Mouse (Mus musculus) hindbrain, postnatal 0 days (tissue): ENCODE data around the gene Plcxd3. TPM values are rescaled to one million over a fixed set of nuclear protein-coding genes. Genes with fewer than 3 reads are reported as not detected.

ENCODE experiments used
- ATAC-seq: fragments of 200-750 bp; cut with Nextera tagmentation; 2 replicates; pipeline ENCODE4 v1.8.0; 2017; ENCODE audit warnings: mild to moderate bottlenecking, moderate TSS enrichment, moderate library complexity
- DNase-seq: peaks from one replicate; pipeline ENCODE4 v3.0.0-alpha.2; 2015; ENCODE audit warnings: low spot score
- H3K27ac ChIP-seq: fragments of 300-500 bp; sonication (generic); 2 replicates; pipeline ENCODE4 v1.5.1; 2014; ENCODE audit warnings: mild to moderate bottlenecking
- H3K27me3 ChIP-seq: fragments of 300-500 bp; sonication (generic); 2 replicates; pipeline ENCODE4 v1.6.1; 2014; ENCODE audit warnings: low read length, mixed read lengths; ENCODE audit not compliant: insufficient read depth
- H3K36me3 ChIP-seq: fragments of 300-500 bp; sonication (generic); 2 replicates; pipeline ENCODE4 v1.6.1; 2014; ENCODE audit warnings: low read length, mixed read lengths; ENCODE audit not compliant: insufficient read depth
- H3K4me1 ChIP-seq: fragments of 300-500 bp; sonication (generic); 2 replicates; pipeline ENCODE4 v1.6.1; 2014; ENCODE audit warnings: antibody characterized with exemption, low read length, mixed read lengths; ENCODE audit not compliant: insufficient read depth
- H3K4me2 ChIP-seq: fragments of 300-500 bp; sonication (generic); 2 replicates; pipeline ENCODE4 v1.6.1; 2014; ENCODE audit warnings: low read depth, mild to moderate bottlenecking, low read length, moderate library complexity, mixed read lengths
- H3K4me3 ChIP-seq: fragments of 300-500 bp; sonication (generic); 2 replicates; pipeline ENCODE4 v1.5.1; 2014; ENCODE audit warnings: low read length
- H3K9ac ChIP-seq: fragments of 300-500 bp; sonication (generic); replicated peaks from 2 replicates; pipeline ENCODE4 v1.6.1; 2014; ENCODE audit warnings: mild to moderate bottlenecking, low read length, moderate library complexity, mixed read lengths
- H3K9me3 ChIP-seq: fragments of 300-500 bp; sonication (generic); 2 replicates; pipeline ENCODE4 v1.6.1; 2016; ENCODE audit warnings: low read length, mixed read lengths
- CTCF ChIP-seq: IDR thresholded peaks from 2 replicates; pipeline ENCODE4 v1.5.1; 2016; ENCODE audit warnings: antibody characterized with exemption, control low read depth, low read depth
- WGBS: fragments of 180-500 bp; shearing (Covaris S2); extraction: QIAGEN DNeasy Blood & Tissue Kit; methylation state at CpG from one replicate; pipeline ENCODE4 v1.1.7; 2014; 5-methylcytosine and 5-hydroxymethylcytosine counted together
- polyA plus RNA-seq: library from polyadenylated mRNA; unstranded; fragments of >200 nt; fragmentation: Nextera tagmentation; extraction: Ambion mirVana; gene quantifications from 2 replicates; pipeline ENCODE4 v1.2.1, GENCODE M21; 2015
- total RNA-seq: library from RNA; depleted of rRNA; stranded (reverse); fragments of >200 nt; gene quantifications from 2 replicates; pipeline ENCODE4 v1.2.3, GENCODE M21; 2014

Plcxd3 gene
- total and polyA plus RNA-seq, 2 experiments from 2014 or later: 56.7 to 89.4 TPM

DNA sequence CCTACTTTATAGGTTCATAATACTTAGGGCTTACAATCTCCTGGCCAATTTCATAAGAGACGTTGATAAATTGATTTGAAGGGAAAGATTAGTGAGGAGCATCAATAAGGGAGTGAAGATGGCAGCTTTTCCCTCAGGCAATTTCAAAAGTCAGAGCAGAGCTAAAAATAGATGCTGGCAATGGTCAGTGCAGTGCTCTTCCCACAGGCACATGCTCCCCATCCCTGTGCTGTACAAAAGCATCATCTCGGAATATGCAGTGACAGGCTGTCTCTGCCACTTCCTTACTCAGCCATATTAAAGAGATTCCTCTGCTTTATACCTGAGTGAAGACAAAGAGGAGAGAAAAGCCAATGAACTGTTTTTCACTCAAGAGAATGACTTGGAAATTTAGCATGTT, 36.0 kb downstream of the Plcxd3 start:
- no peaks in the 10 kb centered on the region for H3K4me1 ChIP-seq

DNA sequence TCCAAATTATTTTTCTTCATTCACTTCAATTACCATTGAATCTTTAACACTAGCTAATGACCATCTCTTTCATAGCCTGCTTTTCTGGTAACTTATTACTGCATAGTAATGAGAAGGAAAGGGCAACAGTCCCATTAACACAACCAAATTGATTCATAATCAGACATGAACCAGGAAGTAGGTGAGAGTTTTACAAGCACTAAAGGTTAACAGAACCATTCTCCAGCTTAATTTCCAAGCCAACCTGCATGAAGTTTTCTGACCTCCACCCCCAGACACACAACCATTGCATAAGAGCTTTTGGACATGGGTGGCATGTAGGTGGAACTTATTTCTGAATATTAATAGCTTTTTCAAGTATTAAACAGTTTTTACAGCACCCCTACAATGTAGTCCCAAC, 64.8 kb downstream of the Plcxd3 start:
- Histone ChIP-seq H3K9ac (no peak overlapping the region), H3K4me2 (no peak overlapping the region), H3K36me3 (no peaks in the 10 kb centered on the region), H3K4me1 (no peaks in the 10 kb centered on the region), H3K4me3 (no peak overlapping the region), H3K9me3 (no peaks in the 10 kb centered on the region), H3K27ac (no peak overlapping the region), H3K27me3 (no peaks in the 10 kb centered on the region)
- no peak for ATAC-seq
- no peak for TF ChIP-seq CTCF
- DNase-seq: no peak

More for the DNA sequence above, 36.0 kb downstream of the Plcxd3 start:
- no peak for TF ChIP-seq CTCF
- H3K4me3 ChIP-seq: no peak overlapping the region
- no peak overlapping the region for H3K9ac ChIP-seq
- H3K4me2 ChIP-seq: no peak overlapping the region
- H3K36me3 ChIP-seq: no peaks in the 10 kb centered on the region
- DNase-seq (peak; percentile 33), ATAC-seq (no peak)
- no peaks in the 10 kb centered on the region for H3K9me3 ChIP-seq
- 64% methylated on average over 2 of the region's 2 CpGs for WGBS
- no peak overlapping the region; the same call in 1 of the 2 replicates for H3K27ac ChIP-seq
- no peaks in the 10 kb centered on the region for H3K27me3 ChIP-seq

- DNase-seq (no peak), ATAC-seq (no peak)
- Histone ChIP-seq H3K4me1 (no peaks in the 10 kb centered on the region), H3K36me3 (no peaks in the 10 kb centered on the region), H3K9ac (no peak overlapping the region), H3K4me3 (no peak overlapping the region), H3K9me3 (no peaks in the 10 kb centered on the region), H3K27ac (no peak overlapping the region), H3K4me2 (no peak overlapping the region), H3K27me3 (no peaks in the 10 kb centered on the region)
- WGBS: 83% methylated on average over 3 of the region's 3 CpGs
- no peak for TF ChIP-seq CTCF
Measured at GRCm38 (mm10) chr15:4496182-4496581, 120.9 kb downstream of the Plcxd3 start.

DNA sequence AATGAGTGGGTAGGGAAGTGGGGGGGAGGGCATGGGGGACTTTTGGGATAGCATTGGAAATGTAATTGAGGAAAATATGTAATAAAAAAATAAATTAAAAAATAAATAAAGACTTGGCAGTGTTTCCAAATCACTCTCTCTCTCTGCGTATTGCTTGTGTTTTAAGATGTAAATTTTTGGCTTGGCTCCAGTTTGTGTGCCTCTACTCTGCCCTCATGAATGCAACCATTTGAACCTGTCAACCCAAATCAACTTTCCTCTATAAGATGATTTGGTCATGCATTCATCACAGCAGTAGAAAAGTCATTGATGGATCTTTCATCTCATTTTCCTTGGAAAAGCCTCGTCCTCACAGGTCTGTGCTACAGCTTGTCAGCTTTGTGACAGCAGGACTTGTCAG, 121.7 kb downstream of the Plcxd3 start:
- peak; percentile 40 for DNase-seq
- ATAC-seq: no peak
- TF ChIP-seq CTCF: no peak

DNA sequence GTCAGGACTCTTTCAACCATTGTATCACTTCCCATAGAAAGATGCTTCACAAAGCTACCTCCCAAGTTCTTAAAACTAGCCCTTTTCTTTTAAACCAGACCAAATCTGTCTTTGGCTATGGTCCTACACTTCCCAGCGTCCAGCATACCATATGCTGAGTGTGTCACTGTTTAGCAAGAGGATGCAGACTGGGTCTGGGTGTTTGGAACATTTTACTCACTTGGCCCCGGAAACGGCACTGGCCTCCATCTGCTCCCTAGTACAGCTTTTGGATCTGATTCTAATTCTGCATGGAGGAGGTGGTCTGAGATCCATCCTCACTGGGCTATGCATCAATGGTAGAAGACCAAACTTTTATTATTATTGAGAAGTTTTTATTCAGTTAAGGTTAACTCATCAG, 122.7 kb downstream of the Plcxd3 start:
- TF ChIP-seq CTCF: no peak
- H3K36me3 ChIP-seq: no peaks in the 10 kb centered on the region
- H3K27ac ChIP-seq: no peak overlapping the region
- no peaks in the 10 kb centered on the region for H3K9me3 ChIP-seq
- H3K4me2 ChIP-seq: no peak overlapping the region
- no peaks in the 10 kb centered on the region for H3K4me1 ChIP-seq
- H3K9ac ChIP-seq: no peak overlapping the region
- no peak overlapping the region for H3K4me3 ChIP-seq
- ATAC-seq (peak; percentile 56; the same call in 1 of the 2 replicates), DNase-seq (peak; percentile 21)
- H3K27me3 ChIP-seq: no peaks in the 10 kb centered on the region
- WGBS: 64% methylated on average over 3 of the region's 3 CpGs

More for the DNA sequence above, 121.7 kb downstream of the Plcxd3 start:
- Histone ChIP-seq H3K4me2 (no peak overlapping the region), H3K4me3 (no peak overlapping the region), H3K27ac (no peak overlapping the region), H3K9ac (no peak overlapping the region), H3K27me3 (no peaks in the 10 kb centered on the region), H3K36me3 (no peaks in the 10 kb centered on the region), H3K9me3 (no peaks in the 10 kb centered on the region), H3K4me1 (no peaks in the 10 kb centered on the region)
- WGBS: 48% methylated on average over 2 of the region's 2 CpGs

GRCm38 (mm10) chr15:4503366-4503765, 128.1 kb downstream of the Plcxd3 start:
- WGBS: 90% methylated on average over 3 of the region's 3 CpGs
- no peak overlapping the region for H3K27ac ChIP-seq
- DNase-seq (no peak), ATAC-seq (no peak)
- no peak for TF ChIP-seq CTCF
- no peak overlapping the region for H3K4me2 ChIP-seq
- no peak overlapping the region for H3K9ac ChIP-seq
- no peaks in the 10 kb centered on the region for H3K9me3 ChIP-seq
- H3K36me3 ChIP-seq: no peaks in the 10 kb centered on the region
- no peaks in the 10 kb centered on the region for H3K4me1 ChIP-seq
- H3K4me3 ChIP-seq: no peak overlapping the region
- H3K27me3 ChIP-seq: no peaks in the 10 kb centered on the region

- no peak overlapping the region for H3K9ac ChIP-seq
- WGBS: 76% methylated on average over 4 of the region's 4 CpGs
- H3K27me3 ChIP-seq: no peaks in the 10 kb centered on the region
- DNase-seq (no peak), ATAC-seq (no peak)
- H3K4me3 ChIP-seq: no peak overlapping the region
- no peak overlapping the region for H3K4me2 ChIP-seq
- TF ChIP-seq CTCF: no peak
- no peak overlapping the region for H3K27ac ChIP-seq
- no peaks in the 10 kb centered on the region for H3K36me3 ChIP-seq
- H3K4me1 ChIP-seq: no peaks in the 10 kb centered on the region
- H3K9me3 ChIP-seq: no peaks in the 10 kb centered on the region
Measured at GRCm38 (mm10) chr15:4503826-4504225, 128.5 kb downstream of the Plcxd3 start.
